Mouse (Mus musculus) myocyte (in vitro differentiated cells): Measurements from ENCODE around the gene Gucy1a1. TPM values are rescaled to one million over a fixed set of nuclear protein-coding genes. Genes with fewer than 3 reads are reported as not detected.

Source experiments
- H3K27me3 ChIP-seq: one replicate; pipeline ENCODE4 v1.6.1; 2011; ENCODE audit not compliant: control insufficient read depth, insufficient read depth, insufficient read length
- H3K36me3 ChIP-seq: one replicate; pipeline ENCODE4 v1.6.1; 2011; ENCODE audit not compliant: control insufficient read depth, insufficient read depth
- H3K4me2 ChIP-seq: one replicate; pipeline ENCODE4 v1.6.1; 2011; ENCODE audit warnings: low read depth, control low read depth
- H3K4me3 ChIP-seq: one replicate; pipeline ENCODE4 v1.5.1; 2011; ENCODE audit warnings: mild to moderate bottlenecking, control low read depth, moderate library complexity
- H3K79me2 ChIP-seq: one replicate; pipeline ENCODE4 v1.6.1; 2011; ENCODE audit not compliant: control insufficient read depth, insufficient read depth
- H3ac ChIP-seq: one replicate; pipeline ENCODE4 v1.6.1; 2011; ENCODE audit not compliant: control insufficient read depth, insufficient read length
- CEBPB ChIP-seq: IDR thresholded peaks from 2 replicates; pipeline ENCODE4 v1.6.1; 2011; ENCODE audit warnings: mild to moderate bottlenecking, moderate library complexity; ENCODE audit not compliant: poor library complexity, insufficient read depth, severe bottlenecking
- E2F4 ChIP-seq: IDR thresholded peaks from one replicate; pipeline ENCODE4 v1.6.1; 2011; ENCODE audit warnings: mild to moderate bottlenecking, control low read depth, moderate library complexity; ENCODE audit not compliant: insufficient read depth
- MAX ChIP-seq: IDR thresholded peaks from one replicate; pipeline ENCODE4 v1.6.1; 2011; ENCODE audit warnings: low read depth, mild to moderate bottlenecking, control low read depth
- MYOD1 ChIP-seq, 3 experiments: IDR thresholded peaks; one replicate each; pipeline ENCODE4 v1.6.1; 2011; ENCODE audit warnings: control low read depth in 2 of 3, low read depth in 2 of 3, mild to moderate bottlenecking in 2 of 3, moderate library complexity in 1 of 3; ENCODE audit not compliant: insufficient read length in 2 of 3, control insufficient read depth in 1 of 3
- MYOG ChIP-seq, 3 experiments: IDR thresholded peaks; one replicate each; pipeline ENCODE4 v1.6.1; 2011; ENCODE audit warnings: control low read depth in 2 of 3, low read depth in 2 of 3, mild to moderate bottlenecking in 2 of 3; ENCODE audit not compliant: insufficient read length in 2 of 3, control insufficient read depth in 1 of 3, insufficient read depth in 1 of 3
- POLR2A ChIP-seq: IDR thresholded peaks from one replicate; pipeline ENCODE4 v1.6.1; 2011; ENCODE audit warnings: low read depth, mild to moderate bottlenecking, control low read depth, moderate library complexity; ENCODE audit not compliant: insufficient read length
- POLR2AphosphoS2 ChIP-seq: IDR thresholded peaks from one replicate; pipeline ENCODE4 v1.6.1; 2011; ENCODE audit warnings: low read depth, control low read depth; ENCODE audit not compliant: insufficient read length
- REST ChIP-seq: IDR thresholded peaks from one replicate; pipeline ENCODE4 v1.6.1; 2011; ENCODE audit warnings: mild to moderate bottlenecking, control low read depth, moderate library complexity; ENCODE audit not compliant: insufficient read depth, insufficient read length
- SRF ChIP-seq: IDR thresholded peaks from one replicate; pipeline ENCODE4 v1.6.1; 2011; ENCODE audit warnings: low read depth; ENCODE audit not compliant: control insufficient read depth, insufficient read length
- TCF12 ChIP-seq: IDR thresholded peaks from one replicate; pipeline ENCODE4 v1.6.1; 2011; ENCODE audit warnings: mild to moderate bottlenecking, control low read depth; ENCODE audit not compliant: poor library complexity, insufficient read depth, severe bottlenecking
- TCF3 ChIP-seq: IDR thresholded peaks from one replicate; pipeline ENCODE4 v1.6.1; 2011; ENCODE audit warnings: low read depth, control low read depth; ENCODE audit not compliant: insufficient read length
- USF1 ChIP-seq: IDR thresholded peaks from one replicate; pipeline ENCODE4 v1.6.1; 2011; ENCODE audit warnings: low read depth, mild to moderate bottlenecking, control low read depth, moderate library complexity
- polyA plus RNA-seq: library from polyadenylated mRNA; unstranded; fragments of >200 nt; fragmentation: generic; extraction: Trizol; gene quantifications from one replicate; pipeline ENCODE4 v1.2.1, GENCODE M21; 2012; ENCODE audit warnings: missing spikeins

Gucy1a1 gene
- not detected for polyA plus RNA-seq

GRCm38 (mm10) chr3:82145126-82145901, at the start of gene Gucy1a1:
Gucy1a1 (minus strand) TSS chr3:82145789.
- Histone ChIP-seq H3K27me3 (no peaks in the 10 kb centered on the region), H3K36me3 (no peaks in the 10 kb centered on the region), H3K4me2 (no peak within 1 kb of the TSS), H3K79me2 (no peaks in the 10 kb centered on the region), H3ac (no peak within 1 kb of the TSS), H3K4me3 (no peak within 1 kb of the TSS)
- TF ChIP-seq USF1: no peak
- TF ChIP-seq MYOG (IDR thresholded peaks at IDR 0.05; ENCODE audit: control insufficient read depth in 1 of 3, insufficient read depth in 1 of 3, insufficient read length in 2 of 3, low read depth in 2 of 3): no peak
- TF ChIP-seq TCF12: no peak
- no peak for TF ChIP-seq POLR2AphosphoS2
- TF ChIP-seq POLR2A: no peak
- TF ChIP-seq E2F4: no peak

- TF ChIP-seq REST: no peak
- no peak overlapping the region for H3ac ChIP-seq
Observed at GRCm38 (mm10) chr3:82191559-82192245, 46.1 kb upstream of the Gucy1a1 start.

GRCm38 (mm10) chr3:82185626-82186025, 40.0 kb upstream of the Gucy1a1 start:
- Histone ChIP-seq H3K4me2 (no peak overlapping the region), H3K36me3 (no peaks in the 10 kb centered on the region), H3K4me3 (no peak overlapping the region), H3ac (no peak overlapping the region), H3K27me3 (no peaks in the 10 kb centered on the region), H3K79me2 (no peaks in the 10 kb centered on the region)
- TF ChIP-seq USF1: no peak
- TF ChIP-seq TCF3: no peak
- TF ChIP-seq POLR2AphosphoS2: no peak
- no peak for TF ChIP-seq POLR2A
- TF ChIP-seq E2F4: no peak
- no peak for TF ChIP-seq TCF12
- TF ChIP-seq MYOD1 (IDR thresholded peaks at IDR 0.05; ENCODE audit: control insufficient read depth in 1 of 3, insufficient read length in 2 of 3, low read depth in 2 of 3): no peak
- TF ChIP-seq SRF: no peak
- TF ChIP-seq MAX: no peak
- no peak for TF ChIP-seq CEBPB

More at GRCm38 (mm10) chr3:82191559-82192245, 46.1 kb upstream of the Gucy1a1 start:
- Histone ChIP-seq H3K4me2 (no peak overlapping the region), H3K27me3 (no peaks in the 10 kb centered on the region), H3K36me3 (no peaks in the 10 kb centered on the region), H3K79me2 (no peaks in the 10 kb centered on the region), H3K4me3 (no peak overlapping the region)

- H3K4me2 ChIP-seq: no peak overlapping the region
- no peak overlapping the region for H3K4me3 ChIP-seq
- H3ac ChIP-seq: no peak overlapping the region
- TF ChIP-seq MYOD1 (IDR thresholded peaks at IDR 0.05; ENCODE audit: control insufficient read depth in 1 of 3, insufficient read length in 2 of 3, low read depth in 2 of 3): no peak
- no peak for TF ChIP-seq USF1
- TF ChIP-seq E2F4: no peak
- no peak for TF ChIP-seq CEBPB
- no peak for TF ChIP-seq MYOG (IDR thresholded peaks at IDR 0.05; ENCODE audit: control insufficient read depth in 1 of 3, insufficient read depth in 1 of 3, insufficient read length in 2 of 3, low read depth in 2 of 3)
- TF ChIP-seq TCF3: no peak
- no peak for TF ChIP-seq MAX
- no peak for TF ChIP-seq SRF
- no peak for TF ChIP-seq POLR2AphosphoS2
- no peak for TF ChIP-seq POLR2A
- TF ChIP-seq REST: no peak
- no peak for TF ChIP-seq TCF12
- no peaks in the 10 kb centered on the region for H3K27me3 ChIP-seq
- no peaks in the 10 kb centered on the region for H3K79me2 ChIP-seq
- no peaks in the 10 kb centered on the region for H3K36me3 ChIP-seq
Observed at GRCm38 (mm10) chr3:82181500-82181899, 35.9 kb upstream of the Gucy1a1 start.

GRCm38 (mm10) chr3:82180253-82180652, 34.7 kb upstream of the Gucy1a1 start:
- no peaks in the 10 kb centered on the region for H3K27me3 ChIP-seq
- H3K79me2 ChIP-seq: no peaks in the 10 kb centered on the region
- no peak overlapping the region for H3K4me2 ChIP-seq
- H3ac ChIP-seq: no peak overlapping the region
- no peaks in the 10 kb centered on the region for H3K36me3 ChIP-seq
- no peak overlapping the region for H3K4me3 ChIP-seq
- no peak for TF ChIP-seq MYOD1 (IDR thresholded peaks at IDR 0.05; ENCODE audit: control insufficient read depth in 1 of 3, insufficient read length in 2 of 3, low read depth in 2 of 3)
